Comparison of ENCODE assay signal across 18 mouse cellular contexts in genomic region chrX:99317736-99318135, GRCm38 (mm10).
DNase-seq lines count a peak whose midpoint lies in the region; ATAC-seq and TF ChIP-seq lines count a peak whose summit lies in the region.
"Had no signal": no experiment of that assay in that cellular context is flagged by ENCODE, and none has a peak within 500 bp of the region (broad histone marks: within the 10 kb centered on the region; RNA-seq: fewer than 3 reads in every experiment).

No protein-coding gene starts in this region.

- peaks cover 19% of the 10 kb centered on the region; the same call in 1 of the 2 replicates for H3K27me3 ChIP-seq in forebrain, embryonic 13.5 days
- no peaks in the 10 kb centered on the region for H3K27me3 ChIP-seq in forebrain, postnatal 0 days (ENCODE audit: insufficient read depth, low read length)
- H3K27me3 ChIP-seq in kidney, embryonic 15.5 days: peaks cover 28% of the 10 kb centered on the region
- H3K27me3 ChIP-seq in midbrain, embryonic 13.5 days: peaks cover 47% of the 10 kb centered on the region
- peaks cover 100% of the 10 kb centered on the region for H3K27me3 ChIP-seq in midbrain, embryonic 10.5 days (ENCODE audit: low read depth, poor library complexity, severe bottlenecking)
- peaks cover 5% of the 10 kb centered on the region for H3K27me3 ChIP-seq in intestine, embryonic 15.5 days (replicated peaks)

- WGBS in forebrain, embryonic 13.5 days: 77% methylated on average over 10 of the region's 10 CpGs
- whole genome bisulfite sequencing in forebrain, postnatal 0 days: 73% methylated on average over 10 of the region's 10 CpGs
- 56% methylated on average over 10 of the region's 10 CpGs for WGBS in kidney, embryonic 15.5 days
- WGBS in midbrain, embryonic 13.5 days: 72% methylated on average over 10 of the region's 10 CpGs
- 86% methylated on average over 10 of the region's 10 CpGs for WGBS in midbrain, embryonic 10.5 days
- 70% methylated on average over 10 of the region's 10 CpGs for WGBS in intestine, embryonic 15.5 days

- no peak overlapping the region for H3K9ac ChIP-seq in forebrain, embryonic 13.5 days
- H3K9ac ChIP-seq in forebrain, postnatal 0 days: no peak overlapping the region
- H3K9ac ChIP-seq in kidney, embryonic 15.5 days: no peak overlapping the region
- H3K9ac ChIP-seq in midbrain, embryonic 13.5 days (replicated peaks): no peak overlapping the region
- H3K9ac ChIP-seq in intestine, embryonic 15.5 days: no peak overlapping the region
- H3K9ac ChIP-seq: heart, embryonic 12.5 days; neural tube, embryonic 13.5 days; stomach, embryonic 15.5 days had no signal

- H3K4me3 ChIP-seq in forebrain, embryonic 13.5 days: no peak overlapping the region
- H3K4me3 ChIP-seq in forebrain, postnatal 0 days (ENCODE audit: low read depth, low read length): no peak overlapping the region
- H3K4me3 ChIP-seq in kidney, embryonic 15.5 days (replicated peaks): no peak overlapping the region
- no peak overlapping the region for H3K4me3 ChIP-seq in midbrain, embryonic 13.5 days (replicated peaks)
- no peak overlapping the region for H3K4me3 ChIP-seq in midbrain, embryonic 10.5 days
- H3K4me3 ChIP-seq in intestine, embryonic 15.5 days (replicated peaks): no peak overlapping the region
- H3K4me3 ChIP-seq: heart, embryonic 12.5 days; hindbrain, embryonic 10.5 days; myocyte; neural tube, embryonic 13.5 days; stomach, embryonic 15.5 days had no signal

- peaks cover 18% of the 10 kb centered on the region; the same call in 1 of the 2 replicates for H3K4me1 ChIP-seq in forebrain, embryonic 13.5 days
- H3K4me1 ChIP-seq in forebrain, postnatal 0 days (ENCODE audit: insufficient read depth): no peaks in the 10 kb centered on the region
- peaks cover 35% of the 10 kb centered on the region for H3K4me1 ChIP-seq in kidney, embryonic 15.5 days
- no peaks in the 10 kb centered on the region for H3K4me1 ChIP-seq in midbrain, embryonic 13.5 days (replicated peaks)
- H3K4me1 ChIP-seq in midbrain, embryonic 10.5 days: peaks cover 23% of the 10 kb centered on the region; the same call in 1 of the 2 replicates
- H3K4me1 ChIP-seq in intestine, embryonic 15.5 days (replicated peaks): no peaks in the 10 kb centered on the region
- H3K4me1 ChIP-seq: neural tube, embryonic 13.5 days; stomach, embryonic 15.5 days had no signal

- 0 out of 2 replicates have a peak, but pooled peaks have one; percentile 27 for ATAC-seq in forebrain, embryonic 13.5 days
- no peak for ATAC-seq in forebrain, postnatal 0 days
- no peak for ATAC-seq in kidney, embryonic 15.5 days (replicated peaks; ENCODE audit: low FRiP score)
- ATAC-seq in midbrain, embryonic 13.5 days: 0 out of 2 replicates have a peak, but pooled peaks have one; percentile 11
- no peak for ATAC-seq in intestine, embryonic 15.5 days
- ATAC-seq: midbrain, embryonic 16.5 days had no signal

- H3K27ac ChIP-seq in forebrain, embryonic 13.5 days: no peak overlapping the region
- no peak overlapping the region for H3K27ac ChIP-seq in forebrain, postnatal 0 days (ENCODE audit: low read depth, low read length)
- peak overlapping the region; percentile 78 for H3K27ac ChIP-seq in kidney, embryonic 15.5 days
- H3K27ac ChIP-seq in midbrain, embryonic 13.5 days: no peak overlapping the region
- H3K27ac ChIP-seq in midbrain, embryonic 10.5 days (replicated peaks): no peak overlapping the region
- H3K27ac ChIP-seq in intestine, embryonic 15.5 days: no peak overlapping the region
- H3K27ac ChIP-seq: hindbrain, embryonic 10.5 days; neural tube, embryonic 13.5 days; stomach, embryonic 15.5 days had no signal

- H3K4me2 ChIP-seq in forebrain, embryonic 13.5 days: no peak overlapping the region
- H3K4me2 ChIP-seq in forebrain, postnatal 0 days (ENCODE audit: low read depth): no peak overlapping the region
- no peak overlapping the region for H3K4me2 ChIP-seq in kidney, embryonic 15.5 days
- H3K4me2 ChIP-seq in midbrain, embryonic 13.5 days (replicated peaks): no peak overlapping the region
- no peak overlapping the region for H3K4me2 ChIP-seq in intestine, embryonic 15.5 days (replicated peaks)
- H3K4me2 ChIP-seq: heart, embryonic 12.5 days; neural tube, embryonic 13.5 days; stomach, embryonic 15.5 days had no signal

- no peak for DNase-seq in forebrain, postnatal 0 days
- no peak for DNase-seq in kidney, postnatal 10 days
- no peak for DNase-seq in midbrain, embryonic 10.5 days (ENCODE audit: low spot score)
- DNase-seq: cerebellum, adult 11 months; embryo, embryonic 11 days; gastrocnemius, postnatal 10 days; right cerebral cortex, adult 18-20 months; thymus, postnatal 25 days had no signal

- no peaks in the 10 kb centered on the region for H3K36me3 ChIP-seq in forebrain, embryonic 13.5 days (ENCODE audit: poor library complexity, severe bottlenecking)
- no peaks in the 10 kb centered on the region for H3K36me3 ChIP-seq in forebrain, postnatal 0 days (ENCODE audit: insufficient read depth)
- no peaks in the 10 kb centered on the region for H3K36me3 ChIP-seq in kidney, embryonic 15.5 days
- H3K36me3 ChIP-seq in midbrain, embryonic 13.5 days: no peaks in the 10 kb centered on the region
- H3K36me3 ChIP-seq in midbrain, embryonic 10.5 days: no peaks in the 10 kb centered on the region
- H3K36me3 ChIP-seq in intestine, embryonic 15.5 days: no peaks in the 10 kb centered on the region
- H3K36me3 ChIP-seq: heart, embryonic 12.5 days; hindbrain, embryonic 10.5 days; neural tube, embryonic 13.5 days; stomach, embryonic 15.5 days had no signal

- TF ChIP-seq CTCF in forebrain, postnatal 0 days (IDR thresholded peaks at IDR 0.05; ENCODE audit: low read depth): no peak

- no peaks in the 10 kb centered on the region for H3K9me3 ChIP-seq in forebrain, embryonic 13.5 days (replicated peaks)
- H3K9me3 ChIP-seq in forebrain, postnatal 0 days (ENCODE audit: low read length): no peaks in the 10 kb centered on the region
- no peaks in the 10 kb centered on the region for H3K9me3 ChIP-seq in kidney, embryonic 15.5 days (replicated peaks)
- H3K9me3 ChIP-seq in midbrain, embryonic 13.5 days: no peaks in the 10 kb centered on the region
- no peaks in the 10 kb centered on the region for H3K9me3 ChIP-seq in midbrain, embryonic 10.5 days (replicated peaks)
- no peaks in the 10 kb centered on the region for H3K9me3 ChIP-seq in intestine, embryonic 15.5 days
- H3K9me3 ChIP-seq: heart, embryonic 12.5 days; hindbrain, embryonic 10.5 days; neural tube, embryonic 13.5 days; stomach, embryonic 15.5 days had no signal

Comparison
In these comparisons a context has a peak if more than half of its experiments do, and no peak if none do; other contexts are left out.
1. ATAC-seq: peak in forebrain, embryonic 13.5 days (single experiment) and midbrain, embryonic 13.5 days (single experiment); none in forebrain, postnatal 0 days (single experiment), kidney, embryonic 15.5 days (single experiment) and intestine, embryonic 15.5 days (single experiment).